Mouse (Mus musculus): ENCODE results near the gene Gm11627. TPM values are rescaled to one million over a fixed set of nuclear protein-coding genes. Genes with fewer than 3 reads are reported as not detected.
A peak's percentile ranks its signal among the peaks of the same experiment; 100 is the strongest.
"Not testable (repeated sequence)": the region's sequence is repeated elsewhere in the genome, so short reads cannot be mapped to it uniquely, and the experiment has no call there.

Gm11627 gene
- total RNA-seq (2021), result 1 to 10 TPM in 1 of 2 experiments, under 1 TPM in 1; 0.50 to 1.0 TPM
- long read RNA-seq, experiment 1, result 0 reads
- long read RNA-seq, experiment 2, result 0 reads

- DNase-seq, result peak; percentile 35
Measured at GRCm38 (mm10) chr11:102579165-102580033, at the start of gene Gm11627. Gene Gm11627 (minus strand): TSS chr11:102579461.

- peak; percentile 49 for DNase-seq
Measured at GRCm38 (mm10) chr11:102628529-102628928, 49.3 kb upstream of the Gm11627 start.

DNA sequence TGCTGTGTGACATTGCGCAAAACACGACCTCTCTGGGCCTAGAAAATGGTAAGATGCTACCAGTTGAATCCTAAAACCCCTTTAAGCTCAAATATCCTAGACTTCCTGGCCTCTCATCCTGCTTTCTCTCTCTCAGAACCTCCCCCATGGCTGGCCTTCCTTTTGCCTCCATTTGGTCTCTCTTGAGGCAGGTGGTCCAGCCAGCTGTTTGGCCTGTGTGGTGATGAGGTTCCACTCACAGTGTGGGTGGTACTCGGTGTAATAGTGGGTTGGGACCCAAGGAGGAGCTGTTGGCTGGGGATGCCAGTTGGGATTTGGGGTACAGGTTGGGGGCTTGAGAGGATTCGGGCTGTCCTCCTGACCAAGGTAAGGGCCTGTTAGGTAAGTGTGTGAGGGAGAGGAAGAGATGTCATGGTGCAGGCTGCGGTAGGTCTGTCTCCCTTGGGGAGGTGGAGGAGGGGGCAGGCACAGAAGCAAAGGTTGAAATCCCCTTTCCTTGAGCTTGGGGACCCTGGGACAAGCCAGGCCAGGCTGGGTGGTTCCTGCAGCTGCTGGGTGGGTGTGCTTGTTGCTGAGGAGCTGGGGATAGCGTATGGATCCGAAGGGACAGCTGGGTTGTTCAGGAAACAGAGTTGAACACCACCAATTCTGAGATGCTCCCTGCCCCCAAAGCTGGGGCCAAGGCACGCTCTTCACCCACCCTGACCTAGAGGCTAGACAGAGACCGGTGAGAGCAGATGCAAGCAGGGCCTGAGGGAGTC lies 48.1 kb upstream of the Gm11627 start:
- no peak for DNase-seq

- no peak for DNase-seq
Measured at GRCm38 (mm10) chr11:102624888-102625407, 45.7 kb upstream of the Gm11627 start.

- DNase-seq, result peak; percentile 65
Measured at GRCm38 (mm10) chr11:102623876-102624789, 44.9 kb upstream of the Gm11627 start.

- no peak for DNase-seq
Measured at GRCm38 (mm10) chr11:102619449-102619848, 40.2 kb upstream of the Gm11627 start.

- DNase-seq, result no peak
Measured at GRCm38 (mm10) chr11:102611317-102611705, 32.0 kb upstream of the Gm11627 start.

GRCm38 (mm10) chr11:102610675-102611316 lies 31.5 kb upstream of the Gm11627 start:
- DNase-seq, result no peak

GRCm38 (mm10) chr11:102610260-102610659 lies 31.0 kb upstream of the Gm11627 start:
- DNase-seq, result no peak

DNA sequence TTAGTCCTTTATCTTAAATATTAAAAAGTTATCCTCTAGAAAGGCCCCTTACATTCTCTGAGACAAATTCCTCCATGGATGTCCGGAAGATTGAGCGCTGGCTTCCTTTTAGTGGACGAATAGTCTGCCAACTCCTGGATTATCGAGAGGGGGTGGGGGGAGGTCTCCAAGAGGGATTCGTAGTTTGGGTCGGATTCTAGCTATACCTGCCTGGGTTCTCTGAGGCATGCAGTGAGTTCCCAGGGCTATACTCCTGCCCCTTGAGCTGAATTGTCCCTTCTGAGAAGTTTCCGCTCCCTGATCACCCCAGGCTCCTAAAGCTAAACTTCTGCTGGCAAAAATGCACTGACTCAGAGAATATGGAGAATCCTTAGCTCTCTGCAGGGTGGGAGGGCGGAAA lies 30.2 kb upstream of the Gm11627 start:
- no peak for DNase-seq

DNA sequence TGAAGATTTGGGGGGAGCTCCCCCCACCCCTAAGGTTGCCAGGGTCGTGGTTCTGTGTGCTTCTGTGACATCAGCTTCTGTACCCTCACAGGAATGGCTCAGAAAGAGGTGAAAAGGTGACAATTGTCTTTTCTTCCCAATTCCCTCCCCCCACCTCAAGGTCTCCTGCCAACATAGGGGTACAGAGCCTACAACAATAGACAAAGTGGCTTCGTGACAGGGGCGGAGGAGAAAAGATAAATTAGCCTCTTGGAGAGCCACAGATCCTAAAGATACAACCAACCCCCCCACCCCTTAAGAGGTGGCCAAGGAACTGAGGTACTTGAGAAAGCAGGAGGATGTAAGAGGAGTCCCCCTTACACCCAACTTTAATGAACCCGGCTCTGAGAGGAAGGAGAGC lies 29.4 kb upstream of the Gm11627 start:
- no peak for DNase-seq

DNA sequence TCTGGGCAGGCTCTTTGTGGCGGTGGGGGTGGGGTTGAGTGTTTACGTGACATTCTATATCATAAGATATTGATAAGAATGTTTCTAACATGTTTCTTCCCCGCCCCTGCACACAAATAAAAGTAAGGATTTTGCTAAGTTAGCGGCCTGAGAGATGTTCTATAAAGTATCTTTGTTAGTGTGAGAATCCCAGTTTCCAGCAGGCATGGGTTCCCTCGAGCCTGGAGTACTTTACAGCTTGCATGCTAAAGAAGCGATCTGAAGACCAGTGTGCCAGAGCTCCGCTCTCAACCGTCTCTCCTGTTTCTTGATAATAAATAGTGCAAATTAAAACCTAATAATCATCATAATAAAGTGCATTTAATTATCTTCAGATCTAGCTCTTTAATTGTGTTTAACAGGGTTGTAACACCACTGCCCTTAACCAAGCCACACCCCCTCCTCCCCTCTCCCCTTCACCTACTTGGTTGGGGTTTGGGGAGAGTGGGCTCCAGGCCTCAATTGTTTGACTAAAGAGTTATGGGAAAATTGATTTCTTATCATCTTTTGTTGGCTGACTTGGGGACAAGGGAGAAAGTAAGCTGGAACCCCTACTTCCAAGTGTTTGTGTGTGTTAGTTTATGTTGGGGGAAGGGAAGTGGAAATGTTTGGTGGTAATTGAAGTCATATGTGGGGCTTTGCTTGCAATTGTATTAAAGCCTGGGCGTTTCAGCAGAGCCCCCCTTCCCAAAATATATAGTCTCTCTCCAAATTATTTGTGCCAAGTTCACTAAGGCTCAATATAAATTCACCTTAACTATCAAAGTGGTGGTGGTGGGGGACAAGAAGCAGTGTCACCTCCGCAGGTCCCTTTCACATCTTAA lies 28.7 kb upstream of the Gm11627 start:
- no peak for DNase-seq

GRCm38 (mm10) chr11:102607201-102607600 lies 27.9 kb upstream of the Gm11627 start:
- DNase-seq, result not testable (repeated sequence)

DNA sequence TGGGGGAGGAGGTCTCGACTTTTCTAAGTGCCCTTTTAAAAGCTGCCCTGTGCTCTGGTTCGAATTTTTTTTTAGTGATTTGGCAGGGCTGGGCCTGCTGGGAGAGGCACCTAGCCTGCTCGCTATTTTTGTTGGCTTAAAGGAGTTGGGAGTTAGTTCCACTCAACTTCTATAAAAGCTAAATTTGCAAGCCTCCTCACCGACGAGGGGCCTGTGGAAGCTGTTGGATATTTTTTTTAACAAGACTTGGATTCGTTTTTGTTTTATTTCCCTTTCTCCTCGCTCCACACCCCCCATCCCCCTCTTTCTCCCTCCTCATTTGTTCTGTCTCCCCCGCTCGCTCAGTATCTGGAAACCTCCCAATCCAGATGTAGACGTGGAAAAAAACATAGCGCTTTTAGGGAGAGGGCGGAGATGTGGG lies 27.5 kb upstream of the Gm11627 start:
- no peak for DNase-seq

DNA sequence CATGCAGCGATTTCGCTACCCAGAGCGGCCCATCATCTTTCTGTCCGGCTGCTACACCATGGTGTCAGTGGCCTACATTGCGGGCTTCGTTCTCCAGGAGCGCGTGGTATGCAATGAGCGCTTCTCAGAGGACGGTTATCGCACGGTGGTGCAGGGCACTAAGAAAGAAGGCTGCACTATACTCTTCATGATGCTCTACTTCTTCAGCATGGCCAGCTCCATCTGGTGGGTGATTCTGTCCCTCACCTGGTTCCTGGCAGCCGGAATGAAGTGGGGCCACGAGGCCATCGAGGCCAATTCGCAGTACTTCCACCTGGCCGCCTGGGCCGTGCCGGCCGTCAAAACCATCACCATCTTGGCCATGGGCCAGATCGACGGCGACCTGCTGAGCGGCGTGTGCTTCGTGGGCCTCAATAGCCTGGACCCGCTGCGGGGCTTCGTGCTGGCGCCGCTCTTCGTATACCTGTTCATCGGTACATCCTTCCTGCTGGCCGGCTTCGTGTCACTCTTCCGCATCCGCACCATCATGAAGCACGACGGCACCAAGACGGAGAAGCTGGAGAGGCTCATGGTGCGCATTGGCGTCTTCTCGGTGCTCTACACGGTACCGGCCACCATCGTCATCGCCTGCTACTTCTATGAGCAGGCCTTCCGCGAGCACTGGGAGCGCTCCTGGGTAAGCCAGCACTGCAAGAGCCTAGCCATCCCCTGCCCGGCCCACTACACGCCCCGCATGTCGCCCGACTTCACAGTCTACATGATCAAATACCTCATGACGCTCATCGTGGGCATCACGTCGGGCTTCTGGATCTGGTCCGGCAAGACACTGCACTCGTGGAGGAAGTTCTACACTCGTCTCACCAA lies 26.5 kb upstream of the Gm11627 start:
- DNase-seq, result peak; percentile 50

GRCm38 (mm10) chr11:102604777-102605552 lies 25.7 kb upstream of the Gm11627 start:
- DNase-seq, result peak; percentile 47

DNA sequence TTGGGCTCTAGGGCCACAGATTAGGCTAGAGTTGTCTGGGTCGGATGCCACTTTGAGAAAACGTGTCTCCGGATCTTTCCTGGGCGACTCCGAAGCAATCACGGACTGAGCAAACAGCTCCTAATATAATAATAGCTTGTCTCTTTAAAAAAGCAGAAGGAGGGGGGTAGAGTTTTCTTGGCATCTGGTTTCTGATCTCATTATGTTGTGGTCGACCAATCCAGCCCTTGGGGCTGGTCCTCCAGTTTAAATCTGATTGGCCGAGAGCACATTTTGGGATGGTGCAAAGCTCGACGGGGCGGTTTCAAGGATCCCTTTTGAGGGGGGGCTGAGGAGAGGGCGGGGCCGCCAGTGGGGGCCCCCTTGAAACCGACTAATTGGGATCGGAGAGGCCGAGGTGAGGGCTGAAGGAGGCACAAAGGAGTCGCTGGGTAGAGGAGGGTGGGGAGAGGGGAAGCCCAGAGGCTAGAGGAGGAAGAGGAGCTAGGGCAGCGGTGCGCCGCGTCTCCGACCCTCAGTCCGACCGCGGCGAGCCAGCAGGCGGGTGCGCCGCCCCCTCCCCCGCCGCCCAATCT lies 24.8 kb upstream of the Gm11627 start, which contains the start of gene Fzd2:
Fzd2 (plus strand) TSS at position 387 of the 575 bp plus-strand sequence.
- DNase-seq, result peak; percentile 71

DNA sequence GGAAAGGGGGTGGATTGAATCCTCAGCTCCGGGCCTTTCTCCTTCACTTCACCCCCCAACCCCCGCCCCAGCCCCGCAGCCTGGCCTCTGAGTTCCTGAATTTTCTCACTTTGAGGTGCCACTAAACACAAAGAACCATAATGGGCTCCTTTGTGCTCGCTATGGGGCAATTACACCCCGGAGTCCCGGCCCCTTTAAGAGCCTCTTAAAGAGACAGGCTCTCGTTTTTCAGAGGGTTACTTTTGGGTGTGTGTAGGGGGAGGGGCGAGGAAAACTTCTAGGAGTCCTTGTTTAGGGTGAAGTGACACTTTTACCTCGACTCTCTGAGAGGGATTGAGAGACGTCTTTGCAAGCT lies 24.2 kb upstream of the Gm11627 start:
- DNase-seq, result no peak

Data from gastrocnemius, postnatal 10 days (tissue).